8 mouse cellular contexts compared by ENCODE assay signal in genomic region chr11:73049335-73049734, GRCm38 (mm10). TPM values are rescaled to one million over a fixed set of nuclear protein-coding genes. Genes with fewer than 3 reads are reported as not detected.
DNase-seq lines count a peak whose midpoint lies in the region; ATAC-seq and TF ChIP-seq lines count a peak whose summit lies in the region.

No protein-coding gene starts in this region.

- H3K9me3 ChIP-seq in hindbrain, embryonic 15.5 days: no peaks in the 10 kb centered on the region

- H3K4me3 ChIP-seq in hindbrain, embryonic 15.5 days: peak overlapping the region; percentile 57
- H3K4me3 ChIP-seq in left cerebral cortex, adult 2 months: peak overlapping the region; percentile 23; the same call in 1 of the 2 replicates

- ATAC-seq in hindbrain, embryonic 15.5 days (ENCODE audit: low FRiP score, low read depth): no peak
- ATAC-seq in megakaryocyte, adult 5-6 weeks (ENCODE audit: poor library complexity, severe bottlenecking): 0 out of 2 replicates have a peak, but pooled peaks have one; percentile 33
- no peak for ATAC-seq in inflammation-experienced regulatory T-cells, adult 6 months

- DNase-seq in adrenal gland, adult (ENCODE audit: inconsistent age in 2 of 2, low spot score in 1 of 2): peak; percentile 76 to 93
- peak; percentile 80 to 90 for DNase-seq in cerebellum, postnatal 25 days
- peak; percentile 76 for DNase-seq in gastrocnemius, adult 18-20 months (ENCODE audit: low spot score)
- peak; percentile 70 to 81 for DNase-seq in left cerebral cortex, adult 2 months (ENCODE audit: extremely low spot score in 1 of 2, low spot score in 2 of 2)
- DNase-seq in right cerebral cortex, postnatal 10 days (ENCODE audit: low spot score in 2 of 2): peak; percentile 76 to 88

- peak overlapping the region; percentile 65 for H3K4me2 ChIP-seq in hindbrain, embryonic 15.5 days

- H3K27ac ChIP-seq in hindbrain, embryonic 15.5 days (replicated peaks): 0 out of 2 replicates have a peak overlapping the region, but pooled peaks have one; percentile 4
- no peak overlapping the region for H3K27ac ChIP-seq in left cerebral cortex, adult 2 months

- H3K27me3 ChIP-seq in hindbrain, embryonic 15.5 days: no peaks in the 10 kb centered on the region

- peak; percentile 97 for TF ChIP-seq CTCF in left cerebral cortex, adult 2 months (IDR thresholded peaks at IDR 0.05)

- H3K9ac ChIP-seq in hindbrain, embryonic 15.5 days: peak overlapping the region; percentile 9; the same call in 1 of the 2 replicates

- intact Hi-C loops in left cerebral cortex, adult 2 months (cut with DNase I): loop anchor here (2.0 to 10.0 kb wide), 3 partner anchors 43 to 475 kb away; no protein-coding TSS in a partner anchor

- H3K36me3 ChIP-seq in hindbrain, embryonic 15.5 days: peaks cover 20% of the 10 kb centered on the region

- peaks cover 16% of the 10 kb centered on the region for H3K4me1 ChIP-seq in hindbrain, embryonic 15.5 days (replicated peaks)

- WGBS in hindbrain, embryonic 15.5 days: 3% methylated on average over 4 of the region's 4 CpGs

RNA-seq across cellular contexts. Expression of gene Ncbp3, which starts 1.8 kb away (rescaled TPM):
- total RNA-seq in gastrocnemius, adult 18-20 months (2021): 1 to 10 TPM; 2.3 to 2.4 TPM
- polyA plus RNA-seq in hindbrain, embryonic 15.5 days (2015; fragmentation: Nextera tagmentation; extraction: Ambion mirVana): 10.4 and 10.6 TPM in 2 replicates
- total RNA-seq in left cerebral cortex, adult 2 months (2021): 10 to 100 TPM; 10.3 to 10.7 TPM
- 8.1 and 8.9 TPM in 2 replicates for total RNA-seq in megakaryocyte, adult 5-6 weeks (2015)
- 11.4 and 12.3 TPM in 2 replicates for total RNA-seq in megakaryocyte, adult 5-6 weeks (2017)
- 10 to 100 TPM; 12.6 to 21.1 (median 19.4) TPM for polyA plus RNA-seq in inflammation-experienced regulatory T-cells, adult 6 months (2017; shearing (Covaris generic))

RNA-seq across cellular contexts. Expression of gene Camkk1, which starts 30.5 kb away (rescaled TPM):
- under 1 TPM; 0.55 to 0.64 TPM for total RNA-seq in gastrocnemius, adult 18-20 months (2021)
- polyA plus RNA-seq in hindbrain, embryonic 15.5 days (2015; fragmentation: Nextera tagmentation; extraction: Ambion mirVana): 32.2 and 32.4 TPM in 2 replicates
- total RNA-seq in left cerebral cortex, adult 2 months (2021): 100 to 1,000 TPM; 118 to 126 TPM
- total RNA-seq in megakaryocyte, adult 5-6 weeks (2015): 0.23 and 0.51 TPM in 2 replicates
- 0.94 and 1.2 TPM in 2 replicates for total RNA-seq in megakaryocyte, adult 5-6 weeks (2017)
- 1 to 10 TPM in 2 of 3 experiments, under 1 TPM in 1; 0.92 to 3.2 (median 3.0) TPM for polyA plus RNA-seq in inflammation-experienced regulatory T-cells, adult 6 months (2017; shearing (Covaris generic))

RNA-seq across cellular contexts. Expression of gene Itgae, which starts 41.0 kb away (rescaled TPM):
- total RNA-seq in gastrocnemius, adult 18-20 months (2021): under 1 TPM in 1 of 2 experiments, not detected in 1; 0.12 TPM
- 0.22 and 0.35 TPM in 2 replicates for polyA plus RNA-seq in hindbrain, embryonic 15.5 days (2015; fragmentation: Nextera tagmentation; extraction: Ambion mirVana)
- total RNA-seq in left cerebral cortex, adult 2 months (2021): not detected
- 0.09 and 0.22 TPM in 2 replicates for total RNA-seq in megakaryocyte, adult 5-6 weeks (2015)
- total RNA-seq in megakaryocyte, adult 5-6 weeks (2017): 0.04 and 0.15 TPM in 2 replicates
- polyA plus RNA-seq in inflammation-experienced regulatory T-cells, adult 6 months (2017; shearing (Covaris generic)): 100 to 1,000 TPM in 2 of 3 experiments, 10 to 100 TPM in 1; 30.7 to 110 (median 101) TPM

RNA-seq across cellular contexts. Expression of gene P2rx1, which starts 50.4 kb away (rescaled TPM):
- total RNA-seq in gastrocnemius, adult 18-20 months (2021): under 1 TPM; 0.62 to 0.78 TPM
- 0.39 and 0.73 TPM in 2 replicates for polyA plus RNA-seq in hindbrain, embryonic 15.5 days (2015; fragmentation: Nextera tagmentation; extraction: Ambion mirVana)
- total RNA-seq in left cerebral cortex, adult 2 months (2021): under 1 TPM; 0.20 to 0.40 TPM
- total RNA-seq in megakaryocyte, adult 5-6 weeks (2015): 15.8 and 16.4 TPM in 2 replicates
- total RNA-seq in megakaryocyte, adult 5-6 weeks (2017): 9.8 and 10.4 TPM in 2 replicates
- polyA plus RNA-seq in inflammation-experienced regulatory T-cells, adult 6 months (2017; shearing (Covaris generic)): not detected

Comparison
In these comparisons a context has a peak if more than half of its experiments do, and no peak if none do; other contexts are left out.
1. RNA of gene Camkk1, which starts 30.5 kb away (total RNA-seq): 118 to 126 TPM in left cerebral cortex, adult 2 months; 0.23 to 1.2 TPM in megakaryocyte, adult 5-6 weeks and 0.55 to 0.64 TPM in gastrocnemius, adult 18-20 months; every median in the first group is over 10 times any median in the second.
2. Peak in every context shown above with its lines, with median percentiles within 50 percentile points of each other: DNase-seq.